In the genomic region with DNA sequence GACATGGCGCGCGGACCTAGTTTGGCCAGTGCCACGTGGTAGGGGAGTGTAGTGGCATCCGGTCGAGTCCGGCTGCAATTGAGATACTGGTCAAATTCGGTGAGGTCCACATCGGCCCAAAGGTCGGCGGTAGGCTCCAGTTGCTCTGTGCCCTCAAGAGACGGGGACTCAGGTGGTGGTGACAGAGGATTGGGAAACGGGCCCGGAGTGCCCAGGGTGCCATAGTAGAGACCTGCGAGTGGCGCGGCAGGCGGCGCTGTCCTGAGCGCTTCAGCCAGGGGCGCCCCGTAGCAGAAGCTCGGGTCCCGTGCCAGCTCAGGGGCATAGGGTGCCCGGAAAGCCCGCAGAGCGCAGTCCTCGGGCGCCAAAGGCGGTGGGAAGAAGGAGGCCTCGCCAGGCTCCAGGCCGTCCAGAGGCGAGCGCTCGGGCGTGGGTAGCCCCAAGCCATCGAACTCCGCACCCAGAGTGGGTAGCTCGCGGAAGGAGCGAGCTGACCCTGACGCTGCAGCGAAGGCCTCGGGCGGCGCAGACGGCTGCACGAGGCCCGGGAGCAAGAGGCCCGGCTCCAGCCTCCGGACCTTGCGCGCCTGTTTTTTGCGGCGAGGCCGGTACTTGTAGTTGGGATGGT, we compare ENCODE assay signal across 8 mouse cellular contexts. TPM values are rescaled to one million over a fixed set of nuclear protein-coding genes. Genes with fewer than 3 reads are reported as not detected.
DNase-seq lines count a peak whose midpoint lies in the region; ATAC-seq and TF ChIP-seq lines count a peak whose summit lies in the region.

No protein-coding gene starts in this region.

- no peaks in the 10 kb centered on the region for H3K9me3 ChIP-seq in embryonic facial prominence, embryonic 12.5 days
- H3K9me3 ChIP-seq in hindbrain, postnatal 0 days (ENCODE audit: low read length): no peaks in the 10 kb centered on the region

- peaks cover 30% of the 10 kb centered on the region for H3K4me1 ChIP-seq in embryonic facial prominence, embryonic 12.5 days
- peaks cover 16% of the 10 kb centered on the region for H3K4me1 ChIP-seq in hindbrain, postnatal 0 days (ENCODE audit: insufficient read depth, low read length)

- DNase-seq in cerebellum, postnatal 10 days: peak; percentile 51 to 52
- no peak for DNase-seq in cerebellum, adult 11-12 months
- no peak for DNase-seq in hindbrain, postnatal 0 days (ENCODE audit: low spot score)
- DNase-seq in lung, postnatal 36 days: peak; percentile 37
- no peak for DNase-seq in right cerebral cortex, postnatal 10 days (ENCODE audit: low spot score in 2 of 2)
- DNase-seq in gastrocnemius, postnatal 10 days: no peak
- DNase-seq in urinary bladder, postnatal 4 days (ENCODE audit: low spot score in 2 of 2): no peak

- H3K27me3 ChIP-seq in embryonic facial prominence, embryonic 12.5 days: peaks cover 61% of the 10 kb centered on the region
- peaks cover 31% of the 10 kb centered on the region for H3K27me3 ChIP-seq in hindbrain, postnatal 0 days (ENCODE audit: insufficient read depth, low read length)

- no peak overlapping the region for H3K27ac ChIP-seq in embryonic facial prominence, embryonic 12.5 days
- no peak overlapping the region for H3K27ac ChIP-seq in hindbrain, postnatal 0 days

- peak overlapping the region; percentile 48 for H3K4me3 ChIP-seq in embryonic facial prominence, embryonic 12.5 days
- peak overlapping the region; percentile 42 for H3K4me3 ChIP-seq in hindbrain, postnatal 0 days (ENCODE audit: low read length)

- H3K9ac ChIP-seq in embryonic facial prominence, embryonic 12.5 days: peak overlapping the region; percentile 24; the same call in 1 of the 2 replicates
- peak overlapping the region; percentile 44 for H3K9ac ChIP-seq in hindbrain, postnatal 0 days (replicated peaks; ENCODE audit: low read length)

- no peak; the same call in 1 of the 2 replicates for ATAC-seq in embryonic facial prominence, embryonic 12.5 days (ENCODE audit: insufficient number of reproducible peaks, insufficient read depth, low FRiP score, low TSS enrichment)
- ATAC-seq in hindbrain, postnatal 0 days: no peak

- 0 out of 2 replicates have a peak, but pooled peaks have one; percentile 17 for TF ChIP-seq CTCF in hindbrain, postnatal 0 days (IDR thresholded peaks at IDR 0.05; ENCODE audit: low read depth)

- H3K36me3 ChIP-seq in embryonic facial prominence, embryonic 12.5 days: no peaks in the 10 kb centered on the region
- no peaks in the 10 kb centered on the region; the same call in 1 of the 2 replicates for H3K36me3 ChIP-seq in hindbrain, postnatal 0 days (ENCODE audit: insufficient read depth, low read length)

- peak overlapping the region; percentile 77 for H3K4me2 ChIP-seq in embryonic facial prominence, embryonic 12.5 days (replicated peaks)
- peak overlapping the region; percentile 62 for H3K4me2 ChIP-seq in hindbrain, postnatal 0 days (ENCODE audit: low read depth, low read length)

- WGBS in embryonic facial prominence, embryonic 12.5 days: 4% methylated on average over 52 of the region's 56 CpGs
- 4% methylated on average over 49 of the region's 56 CpGs for WGBS in hindbrain, postnatal 0 days

RNA-seq across cellular contexts. Expression of gene Sox18, which starts 1.0 kb away (rescaled TPM):
- polyA plus RNA-seq in embryonic facial prominence, embryonic 12.5 days (2016; fragmentation: Nextera tagmentation; extraction: Ambion mirVana): 38.5 and 43.7 TPM in 2 replicates
- total RNA-seq in hindbrain, postnatal 0 days (2014; rRNA removed): 10.8 and 14.7 TPM in 2 replicates
- 10.6 and 11.6 TPM in 2 replicates for polyA plus RNA-seq in hindbrain, postnatal 0 days (2015; fragmentation: Nextera tagmentation; extraction: Ambion mirVana)
- total RNA-seq in gastrocnemius, postnatal 10 days (2021): 10 to 100 TPM; 25.4 to 36.2 TPM

RNA-seq across cellular contexts. Expression of gene Tcea2, which starts 9.7 kb away (rescaled TPM):
- 29.5 and 31.0 TPM in 2 replicates for polyA plus RNA-seq in embryonic facial prominence, embryonic 12.5 days (2016; fragmentation: Nextera tagmentation; extraction: Ambion mirVana)
- 37.2 and 50.2 TPM in 2 replicates for total RNA-seq in hindbrain, postnatal 0 days (2014; rRNA removed)
- 48.7 and 54.3 TPM in 2 replicates for polyA plus RNA-seq in hindbrain, postnatal 0 days (2015; fragmentation: Nextera tagmentation; extraction: Ambion mirVana)
- total RNA-seq in gastrocnemius, postnatal 10 days (2021): 1 to 10 TPM; 5.6 to 6.3 TPM

RNA-seq across cellular contexts. Expression of gene Gm29797, which starts 13.6 kb away (rescaled TPM):
- polyA plus RNA-seq in embryonic facial prominence, embryonic 12.5 days (2016; fragmentation: Nextera tagmentation; extraction: Ambion mirVana): 0.32 TPM in 1 of 2 replicates, not detected in the other
- total RNA-seq in hindbrain, postnatal 0 days (2014; rRNA removed): not detected in 2 replicates
- not detected in 2 replicates for polyA plus RNA-seq in hindbrain, postnatal 0 days (2015; fragmentation: Nextera tagmentation; extraction: Ambion mirVana)
- not detected for total RNA-seq in gastrocnemius, postnatal 10 days (2021)

RNA-seq across cellular contexts. Expression of gene Rgs19, which starts 23.4 kb away (rescaled TPM):
- 74.9 and 81.9 TPM in 2 replicates for polyA plus RNA-seq in embryonic facial prominence, embryonic 12.5 days (2016; fragmentation: Nextera tagmentation; extraction: Ambion mirVana)
- 57.9 and 94.0 TPM in 2 replicates for total RNA-seq in hindbrain, postnatal 0 days (2014; rRNA removed)
- 50.6 and 56.8 TPM in 2 replicates for polyA plus RNA-seq in hindbrain, postnatal 0 days (2015; fragmentation: Nextera tagmentation; extraction: Ambion mirVana)
- 1 to 10 TPM; 7.5 to 9.6 TPM for total RNA-seq in gastrocnemius, postnatal 10 days (2021)

RNA-seq across cellular contexts. Expression of gene Lkaaear1, which starts 27.8 kb away (rescaled TPM):
- polyA plus RNA-seq in embryonic facial prominence, embryonic 12.5 days (2016; fragmentation: Nextera tagmentation; extraction: Ambion mirVana): not detected in 2 replicates
- total RNA-seq in hindbrain, postnatal 0 days (2014; rRNA removed): not detected in 2 replicates
- not detected in 2 replicates for polyA plus RNA-seq in hindbrain, postnatal 0 days (2015; fragmentation: Nextera tagmentation; extraction: Ambion mirVana)
- total RNA-seq in gastrocnemius, postnatal 10 days (2021): not detected

Comparison
In these comparisons a context has a peak if more than half of its experiments do, and no peak if none do; other contexts are left out.
1. DNase-seq: peak in cerebellum, postnatal 10 days (2 of 2) and lung, postnatal 36 days (single experiment); none in cerebellum, adult 11-12 months (single experiment), hindbrain, postnatal 0 days (single experiment), right cerebral cortex, postnatal 10 days (0 of 2), gastrocnemius, postnatal 10 days (single experiment) and urinary bladder, postnatal 4 days (0 of 2).